Mouse (Mus musculus) CH12.LX (cell line): ENCODE results near the gene Ephx1. TPM values are rescaled to one million over a fixed set of nuclear protein-coding genes. Genes with fewer than 3 reads are reported as not detected.
"Not testable (repeated sequence)": the region's sequence is repeated elsewhere in the genome, so short reads cannot be mapped to it uniquely, and the experiment has no call there.

Experiments used
- DNase-seq: peaks from one replicate; pipeline ENCODE4 v3.0.0-alpha.2; 2013; ENCODE audit errors: extremely low read depth
- H3K27ac ChIP-seq: 2 replicates; pipeline ENCODE4 v1.5.1; 2012; ENCODE audit warnings: low read depth, mild to moderate bottlenecking, control low read depth, moderate library complexity; ENCODE audit not compliant: insufficient read depth
- H3K27me3 ChIP-seq: replicated peaks from 2 replicates; pipeline ENCODE3; 2012; ENCODE audit warnings: inconsistent platforms
- H3K36me3 ChIP-seq, 2 experiments: replicated peaks in 1 of 2; 2 replicates each; pipeline versions ENCODE3 to v1.6.1; 2012; ENCODE audit warnings: inconsistent platforms in 1 of 2, low read length in 1 of 2, mild to moderate bottlenecking in 1 of 2, mixed read lengths in 1 of 2, moderate library complexity in 1 of 2; ENCODE audit not compliant: control insufficient read depth in 1 of 2, insufficient read depth in 1 of 2
- H3K4me1 ChIP-seq, 2 experiments: 2 replicates each; pipeline ENCODE4 v1.6.1; 2012; ENCODE audit warnings: inconsistent platforms in 1 of 2, moderate library complexity in 1 of 2; ENCODE audit not compliant: insufficient read depth in 2 of 2, control insufficient read depth in 1 of 2
- H3K4me2 ChIP-seq: 2 replicates; pipeline ENCODE4 v1.6.1; 2012; ENCODE audit warnings: low read depth, mild to moderate bottlenecking, control low read depth; ENCODE audit not compliant: poor library complexity, insufficient read depth, severe bottlenecking
- H3K4me3 ChIP-seq, 3 experiments: fragments of 150-350 bp in 1 of 3; sonication (generic) in 1 of 3; replicated peaks in 1 of 3; 2 replicates each; pipeline versions ENCODE3 to v1.5.1; 2011 to 2012; ENCODE audit warnings: low read depth in 2 of 3, low read length in 2 of 3, mild to moderate bottlenecking in 2 of 3, moderate library complexity in 2 of 3, control low read depth in 1 of 3, improper control_type of control experiment in 1 of 3, inconsistent platforms in 1 of 3, mixed read lengths in 1 of 3; ENCODE audit not compliant: poor library complexity in 1 of 3
- H3K79me2 ChIP-seq: replicated peaks from 2 replicates; pipeline ENCODE4 v1.6.1; 2012; ENCODE audit warnings: mild to moderate bottlenecking, moderate library complexity; ENCODE audit not compliant: control insufficient read depth, poor library complexity, insufficient read depth, severe bottlenecking; ENCODE audit errors: extremely low read depth
- H3K9ac ChIP-seq: 2 replicates; pipeline ENCODE4 v1.6.1; 2012; ENCODE audit warnings: low read depth, mild to moderate bottlenecking, control low read depth, moderate library complexity; ENCODE audit not compliant: insufficient read depth
- H3K9me3 ChIP-seq: replicated peaks from 2 replicates; pipeline ENCODE3; 2012; ENCODE audit warnings: low read length, inconsistent platforms, mixed read lengths
- CHD2 ChIP-seq: IDR thresholded peaks from 2 replicates; pipeline ENCODE4 v1.6.1; 2011; ENCODE audit warnings: low read length, improper control_type of control experiment
- CTCF ChIP-seq, 2 experiments: IDR thresholded peaks in 1 of 2; conservative IDR thresholded peaks in 1 of 2; 2 replicates each; pipeline ENCODE4 v1.5.1; 2011 to 2012; ENCODE audit warnings: low read depth in 2 of 2, low read length in 2 of 2, improper control_type of control experiment in 1 of 2, inconsistent platforms in 1 of 2, mild to moderate bottlenecking in 1 of 2, moderate library complexity in 1 of 2
- EP300 ChIP-seq: IDR thresholded peaks from 2 replicates; pipeline ENCODE4 v1.6.1; 2011; ENCODE audit warnings: low read length, improper control_type of control experiment
- GABPA ChIP-seq: IDR thresholded peaks from 2 replicates; pipeline ENCODE4 v1.6.1; 2012; ENCODE audit warnings: low read depth, low read length, improper control_type of control experiment, inconsistent platforms; ENCODE audit not compliant: insufficient replicate concordance
- IRF4 ChIP-seq: IDR thresholded peaks from 2 replicates; pipeline ENCODE4 v1.6.1; 2014; ENCODE audit warnings: low read depth, mild to moderate bottlenecking, inconsistent platforms, low read length, improper control_type of control experiment
- MEF2A ChIP-seq: IDR thresholded peaks from 2 replicates; pipeline ENCODE4 v1.6.1; 2014; ENCODE audit warnings: low read depth, mild to moderate bottlenecking, inconsistent platforms, low read length, improper control_type of control experiment, borderline replicate concordance
- MYC ChIP-seq: IDR thresholded peaks from 2 replicates; pipeline ENCODE4 v1.6.1; 2011; ENCODE audit warnings: low read depth, mild to moderate bottlenecking, improper control_type of control experiment, low read length
- POLR2AphosphoS2 ChIP-seq: IDR thresholded peaks from 2 replicates; pipeline ENCODE4 v1.6.1; 2011; ENCODE audit warnings: low read depth, low read length, improper control_type of control experiment
- RAD21 ChIP-seq: IDR thresholded peaks from 2 replicates; pipeline ENCODE4 v1.6.1; 2011; ENCODE audit warnings: low read depth, mild to moderate bottlenecking, low read length, improper control_type of control experiment, moderate library complexity
- SMC3 ChIP-seq: IDR thresholded peaks from 2 replicates; pipeline ENCODE4 v1.6.1; 2011; ENCODE audit warnings: low read depth, low read length, improper control_type of control experiment
- TCF12 ChIP-seq: IDR thresholded peaks from 2 replicates; pipeline ENCODE4 v1.6.1; 2014; ENCODE audit warnings: low read depth, mild to moderate bottlenecking, inconsistent platforms, low read length, improper control_type of control experiment
- UBTF ChIP-seq: IDR thresholded peaks from 2 replicates; pipeline ENCODE4 v1.6.1; 2012; ENCODE audit warnings: low read depth, mild to moderate bottlenecking, inconsistent platforms, low read length, improper control_type of control experiment, moderate library complexity
- USF1 ChIP-seq: IDR thresholded peaks from 2 replicates; pipeline ENCODE4 v1.6.1; 2014; ENCODE audit warnings: low read depth, mild to moderate bottlenecking, inconsistent platforms, low read length, improper control_type of control experiment
- USF2 ChIP-seq: conservative IDR thresholded peaks from 2 replicates; pipeline ENCODE4 v1.6.1; 2011; ENCODE audit warnings: low read depth, low read length, improper control_type of control experiment
- ZC3H11A ChIP-seq: IDR thresholded peaks from 2 replicates; pipeline ENCODE4 v1.6.1; 2012; ENCODE audit warnings: low read depth, mild to moderate bottlenecking, inconsistent platforms, low read length, improper control_type of control experiment
- ZKSCAN1 ChIP-seq: IDR thresholded peaks from 2 replicates; pipeline ENCODE4 v1.6.1; 2012; ENCODE audit warnings: low read depth, inconsistent platforms, low read length, improper control_type of control experiment, borderline replicate concordance
- ZNF384 ChIP-seq: IDR thresholded peaks from 2 replicates; pipeline ENCODE4 v1.6.1; 2012; ENCODE audit warnings: low read depth, low read length, improper control_type of control experiment, inconsistent platforms
- dilution Hi-C: fragments of 300-500 bp; cut with MboI; formaldehyde crosslinking; loops from 2 replicates; pipeline ENCODE4 v1.14.3; 2020; ENCODE audit warnings: low sequenced_read_pairs; ENCODE audit not compliant: extremely low pct_unique_long_range_greater_than_20kb, extremely low pct_ligation_motif_present
- in situ Hi-C: fragments of 300-500 bp; cut with MboI; formaldehyde crosslinking; loops from 3 replicates; pipeline ENCODE4 v1.14.3; 2019; ENCODE audit warnings: low sequenced_read_pairs, low pct_ligation_motif_present, low pct_unique_long_range_greater_than_20kb, mixed read lengths
- polyA plus RNA-seq: library from polyadenylated mRNA; unstranded; fragments of >175 nt; gene quantifications from 2 replicates; pipeline ENCODE4 v1.2.1, GENCODE M21; 2012; ENCODE audit warnings: low read depth; ENCODE audit not compliant: insufficient read length
- total RNA-seq, 2 experiments: library from RNA; depleted of rRNA; stranded (reverse); fragments of 300-350 nt in 1 of 2; fragments of >200 nt in 1 of 2; gene quantifications; 2 replicates each; pipeline ENCODE4 v1.2.3; 2012 to 2014

Ephx1 gene
- total and polyA plus RNA-seq, 3 experiments, result 10.7 to 20.7 (median 12.0) TPM

- Histone ChIP-seq H3K36me3 (no peaks in the 10 kb centered on the region), H3K4me2 (no peak overlapping the region), H3K4me1 (no peaks in the 10 kb centered on the region), H3K9me3 (no peaks in the 10 kb centered on the region), H3K79me2 (no peaks in the 10 kb centered on the region), H3K27me3 (peaks cover 4% of the 10 kb centered on the region), H3K4me3 (no peak overlapping the region), H3K27ac (no peak overlapping the region), H3K9ac (no peak overlapping the region)
- TF ChIP-seq USF1 (no peak), ZKSCAN1 (no peak), GABPA (no peak), CHD2 (no peak), USF2 (no peak), RAD21 (no peak)
- DNase-seq, result no peak
- in situ Hi-C loops, result no loop called here
- dilution Hi-C loops, result no loop called here
Observed at GRCm38 (mm10) chr1:181047520-181047919, 26.8 kb upstream of the Ephx1 start.

GRCm38 (mm10) chr1:181039652-181040051 is 18.9 kb upstream of the Ephx1 start:
- H3K4me2 ChIP-seq, result no peak overlapping the region
- peaks cover 11% of the 10 kb centered on the region for H3K27me3 ChIP-seq
- H3K4me1 ChIP-seq, result peaks cover 0 to 3% of the 10 kb centered on the region in 2 experiments; a peak in 2 of 4 replicates
- TF ChIP-seq MYC (0 out of 2 replicates have a peak, but pooled peaks have one; percentile 40), SMC3 (peak; percentile 88), EP300 (no peak), ZC3H11A (peak; percentile 52; the same call in 1 of the 2 replicates), CTCF (conservative IDR thresholded peaks at IDR 0.05 in 1 of 2, IDR thresholded peaks at IDR 0.05 in 1 of 2; ENCODE audit: low read depth in 2 of 2, low read length in 2 of 2) (peak; percentile 65 to 94; a peak in 3 of 4 replicates), RAD21 (peak; percentile 80), IRF4 (no peak), ZNF384 (peak; percentile 13; the same call in 1 of the 2 replicates), TCF12 (no peak)
- H3K4me3 ChIP-seq, result no peak overlapping the region
- in situ Hi-C loops (no loop called here), dilution Hi-C loops (no loop called here)
- H3K36me3 ChIP-seq, result no peaks in the 10 kb centered on the region
- H3K9ac ChIP-seq, result no peak overlapping the region
- no peaks in the 10 kb centered on the region for H3K9me3 ChIP-seq
- H3K27ac ChIP-seq, result no peak overlapping the region
- H3K79me2 ChIP-seq, result no peaks in the 10 kb centered on the region
- DNase-seq, result peak; percentile 50

GRCm38 (mm10) chr1:181037623-181038022 is 16.9 kb upstream of the Ephx1 start:
- Histone ChIP-seq H3K4me3 (no peak overlapping the region), H3K36me3 (no peaks in the 10 kb centered on the region), H3K4me2 (no peak overlapping the region), H3K9me3 (no peaks in the 10 kb centered on the region), H3K4me1 (peaks cover 0 to 3% of the 10 kb centered on the region in 2 experiments; a peak in 2 of 4 replicates), H3K27me3 (peaks cover 7% of the 10 kb centered on the region), H3K9ac (no peak overlapping the region), H3K27ac (no peak overlapping the region), H3K79me2 (no peaks in the 10 kb centered on the region)
- no peak for DNase-seq
- dilution Hi-C loops, result no loop called here
- TF ChIP-seq POLR2AphosphoS2, result no peak
- TF ChIP-seq UBTF, result no peak
- TF ChIP-seq MEF2A, result no peak
- in situ Hi-C loops, result no loop called here

- H3K79me2 ChIP-seq, H3K27ac ChIP-seq, H3K4me2 ChIP-seq, H3K4me3 ChIP-seq, in situ Hi-C loops, DNase-seq, dilution Hi-C loops, H3K4me1 ChIP-seq, H3K27me3 ChIP-seq, H3K9ac ChIP-seq, H3K9me3 ChIP-seq, H3K36me3 ChIP-seq: not testable (repeated sequence)
Observed at GRCm38 (mm10) chr1:181035015-181035778, 14.5 kb upstream of the Ephx1 start.
